Mouse (Mus musculus) myocyte (in vitro differentiated cells): ENCODE data around the gene Gucy2c.

Experiments
- E2F4 ChIP-seq: IDR thresholded peaks from one replicate; pipeline ENCODE4 v1.6.1; 2011; ENCODE audit warnings: mild to moderate bottlenecking, control low read depth, moderate library complexity; ENCODE audit not compliant: insufficient read depth
- MYOD1 ChIP-seq, 3 experiments: IDR thresholded peaks; one replicate each; pipeline ENCODE4 v1.6.1; 2011; ENCODE audit warnings: control low read depth in 2 of 3, low read depth in 2 of 3, mild to moderate bottlenecking in 2 of 3, moderate library complexity in 1 of 3; ENCODE audit not compliant: insufficient read length in 2 of 3, control insufficient read depth in 1 of 3
- POLR2A ChIP-seq: IDR thresholded peaks from one replicate; pipeline ENCODE4 v1.6.1; 2011; ENCODE audit warnings: low read depth, mild to moderate bottlenecking, control low read depth, moderate library complexity; ENCODE audit not compliant: insufficient read length
- USF1 ChIP-seq: IDR thresholded peaks from one replicate; pipeline ENCODE4 v1.6.1; 2011; ENCODE audit warnings: low read depth, mild to moderate bottlenecking, control low read depth, moderate library complexity

DNA sequence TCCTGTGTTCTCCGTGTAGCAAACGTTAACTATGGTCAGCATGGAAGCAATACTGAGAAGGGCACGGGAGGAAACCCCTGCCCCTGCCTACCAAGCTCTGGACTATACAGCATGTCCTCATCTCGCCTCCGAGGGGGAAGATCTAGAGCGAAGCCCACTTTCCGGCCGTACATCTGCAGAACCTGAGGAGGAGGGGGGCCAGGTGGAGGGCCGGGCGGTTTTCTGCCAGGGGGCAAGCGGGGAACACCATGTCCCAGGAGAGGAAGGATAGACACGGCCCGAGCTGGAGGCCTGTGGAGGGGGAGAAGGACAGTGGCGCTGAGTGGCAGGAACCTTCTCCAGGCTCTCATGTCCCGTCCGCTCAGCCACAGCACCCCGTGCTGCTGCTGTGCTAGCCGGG, 39.5 kb upstream of the Gucy2c start:
- TF ChIP-seq USF1 (no peak), E2F4 (no peak), MYOD1 (IDR thresholded peaks at IDR 0.05; ENCODE audit: control insufficient read depth in 1 of 3, insufficient read length in 2 of 3, low read depth in 2 of 3) (no peak), POLR2A (no peak)
